ENCODE assay signal across 7 mouse cellular contexts in the genomic region with DNA sequence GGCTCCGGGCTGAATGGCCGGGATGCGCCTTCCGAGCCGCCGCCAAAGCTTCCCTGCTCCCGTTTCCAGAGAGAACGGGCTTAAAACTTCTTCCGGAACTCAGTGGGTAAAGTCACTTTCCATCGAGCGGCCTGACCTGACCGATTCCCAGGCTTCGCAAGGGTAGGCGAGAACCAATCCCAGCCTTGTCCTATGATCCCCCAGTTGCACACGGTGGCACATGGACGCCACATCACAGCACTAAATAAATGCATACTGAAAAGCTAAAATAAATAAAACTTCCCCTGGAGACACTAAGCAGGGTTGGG. TPM values are rescaled to one million over a fixed set of nuclear protein-coding genes. Genes with fewer than 3 reads are reported as not detected.
DNase-seq lines count a peak whose midpoint lies in the region; ATAC-seq and TF ChIP-seq lines count a peak whose summit lies in the region.

No protein-coding gene starts in this region.

- ATAC-seq in embryonic facial prominence, embryonic 15.5 days (ENCODE audit: insufficient number of reproducible peaks, low FRiP score, low TSS enrichment, low read depth): no peak
- peak; percentile 7; the same call in 1 of the 2 replicates for ATAC-seq in limb, embryonic 13.5 days (ENCODE audit: low FRiP score, low read depth)
- ATAC-seq in stomach, embryonic 16.5 days (ENCODE audit: insufficient read depth, low FRiP score): no peak

- H3K27ac ChIP-seq in spleen, adult 2 months (ENCODE audit: insufficient read depth, low read length): peak overlapping the region; percentile 90
- H3K27ac ChIP-seq in embryonic facial prominence, embryonic 15.5 days (replicated peaks): peak overlapping the region; percentile 100
- peak overlapping the region; percentile 98 for H3K27ac ChIP-seq in limb, embryonic 13.5 days
- peak overlapping the region; percentile 100 for H3K27ac ChIP-seq in stomach, embryonic 16.5 days (ENCODE audit: low read length)

- WGBS in spleen, adult 2 months: under 1% methylated on average over 16 of the region's 16 CpGs
- WGBS in embryonic facial prominence, embryonic 15.5 days: under 1% methylated on average over 16 of the region's 16 CpGs
- WGBS in limb, embryonic 13.5 days: under 1% methylated on average over 16 of the region's 16 CpGs
- under 1% methylated on average over 16 of the region's 16 CpGs for WGBS in stomach, embryonic 16.5 days

- no peaks in the 10 kb centered on the region for H3K9me3 ChIP-seq in embryonic facial prominence, embryonic 15.5 days (replicated peaks)
- no peaks in the 10 kb centered on the region for H3K9me3 ChIP-seq in limb, embryonic 13.5 days
- H3K9me3 ChIP-seq in stomach, embryonic 16.5 days (replicated peaks; ENCODE audit: control insufficient read depth, low read length): no peaks in the 10 kb centered on the region

- no peak for TF ChIP-seq POLR2A in spleen, adult 2 months (IDR thresholded peaks at IDR 0.05; ENCODE audit: low read depth, low read length)

- peaks cover 9% of the 10 kb centered on the region for H3K36me3 ChIP-seq in spleen, adult 2 months (ENCODE audit: control insufficient read depth, insufficient read depth, low read length)
- H3K36me3 ChIP-seq in embryonic facial prominence, embryonic 15.5 days: peaks cover 10% of the 10 kb centered on the region
- H3K36me3 ChIP-seq in limb, embryonic 13.5 days: peaks cover 14% of the 10 kb centered on the region
- peaks cover 6% of the 10 kb centered on the region for H3K36me3 ChIP-seq in stomach, embryonic 16.5 days (ENCODE audit: control insufficient read depth, insufficient read depth, low read length)

- no peak for DNase-seq in spleen, adult 2 months (ENCODE audit: low read depth in 1 of 2, low spot score in 2 of 2)
- DNase-seq in spleen, postnatal 36 days (ENCODE audit: low spot score in 2 of 2): no peak
- DNase-seq in frontal cortex, postnatal 25 days (ENCODE audit: low spot score in 2 of 2): no peak
- no peak for DNase-seq in urinary bladder, adult 2 months (ENCODE audit: low spot score)

- peak overlapping the region; percentile 89 for H3K4me3 ChIP-seq in spleen, adult 2 months (ENCODE audit: extremely low read depth, insufficient read depth, insufficient read length)
- peak overlapping the region; percentile 97 for H3K4me3 ChIP-seq in embryonic facial prominence, embryonic 15.5 days (replicated peaks)
- peak overlapping the region; percentile 97 for H3K4me3 ChIP-seq in limb, embryonic 13.5 days
- H3K4me3 ChIP-seq in stomach, embryonic 16.5 days (replicated peaks; ENCODE audit: low read length): peak overlapping the region; percentile 93

- no peak for TF ChIP-seq CTCF in spleen, adult 2 months (IDR thresholded peaks at IDR 0.05; ENCODE audit: extremely low read depth, insufficient read depth, insufficient read length, insufficient replicate concordance)

- peak overlapping the region; percentile 52 for H3K4me2 ChIP-seq in embryonic facial prominence, embryonic 15.5 days (replicated peaks)
- H3K4me2 ChIP-seq in limb, embryonic 13.5 days (replicated peaks): peak overlapping the region; percentile 64
- peak overlapping the region; percentile 59 for H3K4me2 ChIP-seq in stomach, embryonic 16.5 days (ENCODE audit: low read depth, low read length)

- no peaks in the 10 kb centered on the region for H3K27me3 ChIP-seq in spleen, adult 2 months (ENCODE audit: control insufficient read depth, insufficient read depth, low read length)
- H3K27me3 ChIP-seq in embryonic facial prominence, embryonic 15.5 days: no peaks in the 10 kb centered on the region
- H3K27me3 ChIP-seq in limb, embryonic 13.5 days: no peaks in the 10 kb centered on the region
- no peaks in the 10 kb centered on the region for H3K27me3 ChIP-seq in stomach, embryonic 16.5 days (ENCODE audit: control insufficient read depth, insufficient read depth, low read length)

- peak overlapping the region; percentile 96 for H3K9ac ChIP-seq in embryonic facial prominence, embryonic 15.5 days
- peak overlapping the region; percentile 97 for H3K9ac ChIP-seq in limb, embryonic 13.5 days
- H3K9ac ChIP-seq in stomach, embryonic 16.5 days (ENCODE audit: low read length): peak overlapping the region; percentile 98

- H3K4me1 ChIP-seq in spleen, adult 2 months (ENCODE audit: control insufficient read depth, insufficient read depth, insufficient read length): peaks cover 4% of the 10 kb centered on the region; the same call in 1 of the 2 replicates
- peaks cover 8% of the 10 kb centered on the region for H3K4me1 ChIP-seq in embryonic facial prominence, embryonic 15.5 days
- peaks cover 14% of the 10 kb centered on the region for H3K4me1 ChIP-seq in limb, embryonic 13.5 days
- peaks cover 7% of the 10 kb centered on the region for H3K4me1 ChIP-seq in stomach, embryonic 16.5 days (ENCODE audit: control insufficient read depth, insufficient read depth, low read length)

RNA-seq across cellular contexts. Expression of gene Ttc14, which starts 0.8 kb away (rescaled TPM):
- 22.7 and 56.7 TPM in 2 replicates for polyA plus RNA-seq in spleen, adult 2 months (2012; rRNA removed)
- 64.2 and 66.5 TPM in 2 replicates for polyA plus RNA-seq in embryonic facial prominence, embryonic 15.5 days (2015; fragmentation: Nextera tagmentation; extraction: Ambion mirVana)
- polyA plus RNA-seq in limb, embryonic 13.5 days (2015; fragmentation: Nextera tagmentation; extraction: Ambion mirVana): 84.9 and 85.2 TPM in 2 replicates
- polyA plus RNA-seq in stomach, embryonic 16.5 days (2015; fragmentation: Nextera tagmentation; extraction: Ambion mirVana): 44.8 and 47.1 TPM in 2 replicates
- polyA plus RNA-seq in urinary bladder, adult 2 months (2012; rRNA removed): 37.4 and 43.1 TPM in 2 replicates

RNA-seq across cellular contexts. Expression of gene Ccdc39, which starts 43.6 kb away (rescaled TPM):
- 0.21 TPM in 1 of 2 replicates, not detected in the other for polyA plus RNA-seq in spleen, adult 2 months (2012; rRNA removed)
- 8.8 and 13.1 TPM in 2 replicates for polyA plus RNA-seq in embryonic facial prominence, embryonic 15.5 days (2015; fragmentation: Nextera tagmentation; extraction: Ambion mirVana)
- 4.5 and 4.8 TPM in 2 replicates for polyA plus RNA-seq in limb, embryonic 13.5 days (2015; fragmentation: Nextera tagmentation; extraction: Ambion mirVana)
- 2.8 and 2.9 TPM in 2 replicates for polyA plus RNA-seq in stomach, embryonic 16.5 days (2015; fragmentation: Nextera tagmentation; extraction: Ambion mirVana)
- 5.1 and 7.0 TPM in 2 replicates for polyA plus RNA-seq in urinary bladder, adult 2 months (2012; rRNA removed)
